Mouse (Mus musculus) right cerebral cortex, postnatal 10 days (tissue): Measurements from ENCODE around the gene Tenm4.

ENCODE experiments used
- DNase-seq, 2 experiments: peaks; one replicate each; pipeline ENCODE4 v3.0.0; 2021; ENCODE audit warnings: low spot score in 2 of 2

Tenm4 gene

DNA sequence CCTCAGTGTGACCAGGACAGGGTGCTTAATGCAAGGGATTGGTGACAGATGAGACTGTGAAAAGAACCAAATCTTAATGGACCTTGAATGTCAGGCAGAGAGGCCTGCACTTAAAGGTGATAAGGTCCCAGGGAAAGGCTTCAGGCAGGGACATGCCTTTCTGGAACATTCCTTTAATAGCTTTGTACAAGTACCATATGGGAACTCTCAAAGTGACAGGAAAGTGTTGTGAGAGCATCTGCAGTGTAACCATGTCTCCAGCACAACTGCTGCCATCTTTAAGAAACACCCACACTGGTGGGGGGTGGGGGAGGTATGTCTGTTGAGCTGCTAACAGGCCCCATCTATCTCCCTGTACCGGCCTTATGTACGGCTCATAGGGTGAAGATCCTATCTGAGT, 506.0 kb downstream of the Tenm4 start:
- peak; percentile 71 to 81 for DNase-seq

DNA sequence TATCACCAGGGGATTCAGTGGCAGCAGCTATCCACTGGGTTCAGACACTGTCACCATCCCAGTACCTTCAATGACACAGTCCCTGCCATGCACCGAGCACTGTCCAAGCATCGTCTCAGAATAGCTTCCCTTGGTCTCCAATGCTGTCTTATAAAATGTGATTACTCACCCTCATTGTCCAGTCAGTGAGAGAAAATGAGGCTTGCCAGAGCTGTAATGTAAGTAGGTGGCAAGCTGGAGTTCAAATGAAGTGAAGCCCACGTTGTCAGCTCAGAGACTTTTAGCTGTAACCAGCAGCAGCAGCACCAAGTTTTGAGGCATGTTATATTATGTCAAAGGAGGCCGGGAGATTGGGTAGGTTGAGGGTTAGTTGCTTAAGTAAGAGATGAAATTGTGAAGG, 507.2 kb downstream of the Tenm4 start:
- DNase-seq = no peak

DNA sequence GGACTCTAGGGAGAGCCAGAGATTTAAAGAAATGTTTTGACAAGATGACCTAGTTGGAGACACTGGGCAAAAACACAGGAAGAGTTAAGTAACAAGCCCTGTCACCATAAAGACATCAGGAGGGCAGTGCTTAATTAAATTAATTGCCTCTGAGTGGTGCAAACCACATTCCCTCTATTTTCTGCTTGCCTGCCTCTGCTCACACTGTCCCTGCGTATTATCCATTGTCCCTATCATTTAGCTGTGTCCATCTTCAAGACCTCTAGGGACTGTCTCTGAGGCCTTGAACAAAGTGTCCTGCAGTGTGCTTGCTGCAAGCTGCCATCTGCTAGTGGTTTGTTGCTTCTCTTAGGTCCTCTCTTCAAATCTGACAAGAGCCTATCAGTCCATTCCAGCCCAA, 508.7 kb downstream of the Tenm4 start:
- no peak for DNase-seq

DNA sequence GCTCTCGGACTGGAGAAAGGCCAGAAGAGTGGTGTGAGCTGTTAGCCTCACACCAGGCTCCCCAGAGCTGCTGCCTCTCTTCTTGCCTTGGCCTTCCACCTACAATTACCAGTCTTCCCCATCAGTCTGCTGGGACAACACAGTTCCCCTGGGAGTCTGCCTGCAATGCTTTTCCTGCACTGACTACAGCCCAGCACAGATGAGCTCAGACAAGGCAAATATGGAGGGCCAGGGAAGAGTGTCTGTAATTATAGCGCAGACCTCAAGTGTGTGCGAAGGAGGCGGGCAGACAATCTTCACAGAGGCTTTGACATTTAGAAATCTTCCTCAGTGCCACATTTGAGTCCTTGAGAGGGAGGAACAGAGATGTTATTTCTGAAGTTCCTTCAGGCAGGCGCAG, 509.4 kb downstream of the Tenm4 start:
- peak in 1 of 2 experiments; percentile 59 for DNase-seq

DNA sequence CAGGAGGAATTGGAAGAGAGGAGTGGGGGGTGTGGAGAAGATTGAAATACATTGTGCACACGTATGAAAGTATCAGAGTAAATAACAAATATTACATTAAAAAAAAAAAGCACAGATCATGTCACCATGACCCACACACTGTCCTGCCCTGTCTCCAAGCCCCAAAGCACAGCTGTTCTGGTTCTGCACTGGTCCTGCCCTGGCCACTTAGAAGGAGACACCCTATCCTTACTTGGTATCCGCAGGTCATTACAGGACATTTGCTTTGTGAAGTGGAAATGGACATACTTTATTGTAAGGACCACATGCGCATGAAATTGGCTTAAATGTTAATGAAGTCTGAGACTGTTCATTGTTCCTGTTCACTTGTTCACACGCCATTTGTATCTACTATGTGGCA, 510.8 kb downstream of the Tenm4 start:
- no peak for DNase-seq

DNA sequence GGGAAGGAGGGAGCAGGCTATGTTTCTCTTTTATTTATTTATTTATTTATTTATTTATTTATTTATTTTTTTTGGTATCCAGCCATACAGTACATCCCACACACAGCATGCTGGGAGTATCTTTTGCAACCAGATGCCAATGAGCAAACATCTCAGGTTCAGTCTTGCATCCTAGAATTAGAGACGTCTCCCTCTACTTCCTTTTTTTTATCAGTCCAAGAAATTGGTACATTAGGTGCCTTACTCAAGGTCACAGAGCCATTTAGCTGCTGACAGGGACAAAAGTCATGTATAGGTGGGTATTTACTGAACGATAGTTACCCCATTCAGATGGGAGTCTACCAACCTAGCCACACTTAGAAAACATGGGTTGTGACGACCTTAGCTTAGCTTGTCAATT, 517.1 kb downstream of the Tenm4 start:
- no peak for DNase-seq

DNA sequence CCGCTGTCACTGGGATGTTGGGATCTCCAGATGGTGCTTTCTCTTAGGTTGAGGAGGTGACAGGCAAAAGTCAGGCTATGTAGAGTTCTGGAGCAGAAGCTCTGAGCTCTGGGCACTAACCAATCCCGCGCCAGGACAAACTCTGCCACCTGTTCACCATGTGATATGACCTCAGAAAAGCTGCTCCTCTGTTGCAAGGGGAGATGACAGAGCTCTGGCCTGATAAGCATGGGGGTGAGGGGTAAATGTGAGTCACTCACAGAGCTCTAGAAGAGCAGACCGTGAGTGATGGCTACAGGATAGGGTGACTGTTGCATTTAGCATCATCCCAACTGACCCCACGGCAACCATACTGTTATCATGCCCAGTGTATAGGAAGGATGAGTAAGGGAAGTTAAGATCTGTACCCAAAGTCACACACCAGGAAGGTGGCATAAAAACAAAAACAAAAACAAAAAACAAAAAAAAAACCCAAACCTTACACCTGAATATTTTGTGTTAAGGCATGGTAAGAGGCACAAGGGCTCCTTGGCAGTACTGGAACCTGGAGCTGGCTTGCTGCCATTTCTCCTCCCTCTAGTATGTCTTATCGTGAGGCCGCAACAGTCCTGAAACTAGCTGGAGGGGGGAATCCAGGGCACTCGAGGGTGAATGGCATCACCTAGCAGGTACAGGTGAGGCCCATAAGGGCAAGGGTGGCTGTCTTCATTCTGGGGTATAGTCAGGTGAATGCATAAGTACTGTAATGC, 530.2 kb downstream of the Tenm4 start:
- no peak for DNase-seq

DNA sequence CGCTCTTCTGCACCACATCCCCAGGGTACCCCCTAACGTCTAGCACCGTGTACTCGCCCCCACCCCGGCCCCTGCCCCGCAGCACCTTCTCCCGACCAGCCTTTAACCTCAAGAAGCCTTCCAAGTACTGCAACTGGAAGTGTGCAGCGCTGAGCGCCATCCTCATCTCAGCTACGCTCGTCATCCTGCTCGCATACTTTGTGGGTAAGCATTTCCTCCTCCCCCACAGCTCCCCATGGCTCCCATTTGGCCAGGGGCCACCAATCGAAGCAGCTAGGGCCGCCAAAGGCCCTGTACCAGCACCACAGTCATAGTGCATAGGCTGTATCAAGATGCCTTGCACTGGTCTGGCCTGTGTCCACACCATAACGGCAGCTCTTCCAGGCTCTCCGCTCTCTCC, 532.9 kb downstream of the Tenm4 start:
- no peak for DNase-seq

DNA sequence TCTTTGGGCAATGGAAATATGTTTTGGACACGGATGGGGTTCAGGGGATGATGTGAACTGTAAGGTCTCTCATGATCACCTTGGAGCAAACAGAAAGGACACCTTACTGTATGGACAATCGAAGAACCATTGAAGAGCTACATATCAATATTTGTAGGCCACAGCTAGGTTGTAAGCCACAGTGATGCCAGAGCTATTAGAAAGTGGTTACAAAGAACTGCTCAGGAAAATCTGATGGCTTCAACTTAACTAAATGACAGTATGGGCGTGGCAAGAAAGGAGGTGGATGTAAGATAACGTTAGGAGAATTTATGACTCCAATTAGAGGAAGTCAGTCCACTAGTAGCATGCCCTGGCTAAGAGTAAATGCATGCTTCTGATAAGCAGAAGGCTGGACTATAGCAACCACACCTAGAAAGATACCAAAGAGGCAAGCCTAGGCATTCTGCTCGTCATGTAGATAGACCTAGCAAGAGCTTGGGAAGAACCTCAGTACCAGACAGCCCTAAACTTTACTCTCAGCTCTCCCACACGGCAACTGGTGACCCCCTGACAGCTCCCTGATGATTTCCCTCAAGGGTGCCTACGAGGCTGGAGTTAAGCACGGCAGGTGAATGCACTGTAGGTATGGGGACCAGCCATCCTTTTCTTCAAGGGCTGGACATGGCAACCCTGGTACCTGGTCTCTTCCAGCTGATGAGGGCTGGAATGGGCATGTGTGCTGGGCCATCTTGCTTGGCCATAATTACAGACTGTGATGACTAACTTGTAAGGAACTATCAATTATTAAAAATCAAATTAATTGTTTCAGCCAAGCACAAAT, 534.5 kb downstream of the Tenm4 start:
- no peak for DNase-seq

DNA sequence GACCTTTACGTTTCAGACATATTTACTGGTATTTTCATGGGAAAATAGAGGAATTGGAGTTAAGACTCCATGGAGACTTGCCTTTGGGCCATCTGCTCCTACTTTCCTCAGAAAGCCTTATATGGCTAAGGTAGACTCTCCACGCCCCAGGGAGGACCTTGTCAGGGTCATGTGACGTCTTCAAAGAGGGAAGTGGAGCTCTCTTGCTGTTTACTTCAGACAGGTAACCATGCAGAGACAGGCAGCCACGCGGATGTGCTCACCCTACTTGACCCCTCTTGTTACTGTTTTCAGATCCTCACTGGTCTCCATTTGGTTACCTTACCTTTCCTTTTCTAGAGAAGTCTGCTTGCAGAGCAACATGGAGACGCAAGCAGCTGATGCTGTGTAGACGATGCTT, 535.5 kb downstream of the Tenm4 start:
- DNase-seq = no peak

DNA sequence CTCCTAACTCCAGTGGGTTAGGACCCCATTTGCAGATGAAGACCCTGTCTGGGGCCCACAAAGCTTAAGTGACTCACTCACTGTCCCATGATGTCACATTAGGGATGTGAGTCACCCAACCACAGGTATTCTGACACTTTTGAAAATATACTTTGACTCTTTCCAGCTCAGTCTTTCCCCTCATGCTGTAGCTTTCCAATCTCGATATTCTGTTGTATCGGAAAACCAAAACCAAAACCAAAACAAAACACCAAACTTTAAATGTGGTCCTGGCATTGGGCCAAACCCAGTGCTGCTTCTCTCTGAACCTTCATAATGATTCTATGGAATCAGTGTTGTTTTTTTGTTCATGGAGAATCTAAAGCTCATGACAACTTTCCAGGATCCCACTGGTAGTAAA, 536.1 kb downstream of the Tenm4 start:
- DNase-seq = no peak

DNA sequence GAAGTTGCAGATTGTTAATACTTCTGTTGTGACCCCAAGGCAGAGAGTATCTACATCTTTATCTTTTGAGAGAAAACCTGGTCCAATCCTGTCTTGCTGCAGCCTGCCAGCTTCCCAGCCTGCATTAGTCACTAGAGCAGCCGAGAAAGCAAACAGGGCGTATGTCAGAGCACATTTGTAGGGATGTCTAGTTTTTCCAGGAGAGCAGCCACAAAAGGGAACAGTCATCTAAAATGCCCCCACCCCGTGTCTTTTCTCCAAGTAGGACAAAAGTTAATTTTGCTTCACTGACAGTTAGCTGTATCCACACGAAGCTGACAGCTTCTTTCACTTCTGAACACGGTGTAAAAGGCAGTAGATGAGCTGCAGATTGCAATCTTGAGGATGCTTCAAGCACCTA, 537.0 kb downstream of the Tenm4 start:
- no peak for DNase-seq

DNA sequence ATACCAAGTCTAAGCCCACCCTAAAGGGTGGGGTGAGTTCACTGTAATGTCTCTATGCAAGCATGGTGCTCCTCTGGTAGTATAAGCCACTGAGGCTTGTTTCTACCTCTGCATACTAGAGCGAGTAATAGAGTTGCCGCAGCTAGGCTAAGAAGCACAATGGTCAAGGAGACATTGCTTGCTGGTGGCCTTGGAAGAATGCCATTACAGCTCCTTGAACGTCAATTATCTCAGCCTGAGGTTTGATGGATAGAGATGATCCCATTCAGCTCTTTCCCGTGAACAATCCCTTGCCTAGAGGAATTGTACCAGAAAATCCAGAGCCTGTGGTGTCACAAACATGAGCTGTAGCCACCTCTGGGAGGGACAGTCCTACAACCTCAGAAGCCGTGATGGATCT, 537.5 kb downstream of the Tenm4 start:
- DNase-seq = no peak

DNA sequence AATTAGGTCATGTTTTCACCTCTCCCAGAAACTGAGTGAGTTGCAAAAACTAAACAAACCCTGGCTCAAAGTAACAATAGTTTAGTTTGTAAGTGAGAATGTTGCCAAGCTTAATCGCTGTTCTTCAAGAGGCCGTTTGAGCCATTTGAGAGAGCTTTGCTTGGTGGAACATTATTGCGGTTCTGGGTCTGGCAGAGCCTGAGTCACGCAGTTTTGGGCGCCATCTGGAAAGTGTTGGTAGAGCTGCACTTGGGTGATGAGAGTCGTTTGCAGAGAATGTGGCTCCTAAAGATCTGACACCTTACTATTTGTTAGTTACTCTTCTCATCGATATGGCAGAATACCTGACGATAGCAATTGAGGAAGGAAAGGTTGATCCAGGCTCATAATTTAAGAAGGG, 537.9 kb downstream of the Tenm4 start:
- DNase-seq = no peak

DNA sequence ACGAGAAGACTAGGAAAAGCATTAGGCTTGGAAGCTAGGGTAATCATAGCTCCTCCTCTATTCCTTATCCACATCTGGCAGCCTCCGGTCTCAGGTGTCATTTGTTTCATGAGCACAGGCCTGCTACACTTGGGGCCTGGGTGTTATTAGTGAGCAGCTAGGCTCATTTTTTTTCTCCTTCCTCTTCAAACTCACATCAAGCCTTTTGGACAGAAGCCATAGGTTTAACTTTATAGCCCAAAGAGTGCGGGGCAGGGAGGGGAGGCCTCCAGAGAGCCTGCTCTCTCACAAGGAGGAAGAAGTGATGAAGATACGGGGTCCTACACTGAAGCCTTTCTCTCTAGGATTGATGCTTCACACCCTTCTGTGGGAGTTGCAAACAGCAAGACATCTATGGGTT, 538.8 kb downstream of the Tenm4 start:
- DNase-seq = no peak

DNA sequence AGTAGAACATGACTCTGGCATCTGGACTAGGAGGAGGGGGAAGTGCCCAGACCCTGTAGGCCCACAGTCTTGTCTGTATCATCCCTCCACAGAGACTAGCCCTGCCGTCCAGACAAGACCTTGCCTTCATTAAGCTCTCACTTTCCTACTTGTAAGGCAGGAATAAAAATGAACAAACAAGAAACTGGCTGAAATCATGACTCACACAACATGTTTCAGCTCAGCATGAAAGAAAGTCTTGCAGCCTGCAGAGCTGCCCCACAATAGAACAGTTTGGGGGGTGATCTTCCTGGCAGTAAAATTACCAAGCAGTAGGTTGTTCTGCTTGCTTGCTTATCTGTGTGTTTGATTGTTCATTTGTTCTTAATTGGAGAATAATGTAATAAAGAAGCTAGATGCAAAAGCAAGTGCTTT, 539.6 kb downstream of the Tenm4 start:
- no peak for DNase-seq

DNA sequence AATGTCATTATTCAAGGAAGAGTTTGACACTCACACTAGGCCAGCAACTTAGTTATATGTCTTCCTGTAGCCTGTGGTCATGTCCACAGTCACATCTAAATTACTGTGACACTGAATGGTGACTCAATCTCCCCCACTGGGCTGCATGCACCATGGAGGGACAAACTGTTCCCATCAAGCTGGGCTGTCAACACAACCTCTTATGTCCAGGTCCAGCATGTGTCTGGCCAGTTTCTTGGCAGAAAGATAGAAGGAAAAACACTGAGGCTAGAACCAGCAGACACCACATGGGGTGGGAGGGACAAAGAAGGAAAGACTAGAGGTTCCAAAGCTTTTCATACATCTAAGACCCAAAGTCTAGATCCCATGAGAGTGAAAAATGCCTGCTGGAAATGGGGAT, 541.8 kb downstream of the Tenm4 start:
- no peak for DNase-seq

DNA sequence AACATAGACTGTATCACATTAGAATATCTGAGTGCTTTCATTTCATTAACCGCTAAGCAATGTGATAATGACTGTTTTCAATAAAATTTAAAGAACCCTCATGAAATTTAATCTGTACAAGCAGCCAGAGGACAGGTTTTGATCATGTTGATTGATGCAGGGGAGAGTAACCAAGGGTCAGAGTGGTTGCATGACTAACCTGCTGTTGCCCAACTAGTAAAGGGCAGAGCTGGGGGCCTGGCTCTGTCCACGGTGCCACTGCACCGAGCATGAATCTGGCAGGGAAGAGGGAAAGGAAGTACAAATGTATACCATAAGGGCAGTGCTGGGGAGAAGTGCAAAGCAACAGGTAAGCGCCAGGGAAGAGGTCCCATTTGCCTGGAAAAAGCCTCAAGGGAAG, 545.9 kb downstream of the Tenm4 start:
- no peak for DNase-seq

DNA sequence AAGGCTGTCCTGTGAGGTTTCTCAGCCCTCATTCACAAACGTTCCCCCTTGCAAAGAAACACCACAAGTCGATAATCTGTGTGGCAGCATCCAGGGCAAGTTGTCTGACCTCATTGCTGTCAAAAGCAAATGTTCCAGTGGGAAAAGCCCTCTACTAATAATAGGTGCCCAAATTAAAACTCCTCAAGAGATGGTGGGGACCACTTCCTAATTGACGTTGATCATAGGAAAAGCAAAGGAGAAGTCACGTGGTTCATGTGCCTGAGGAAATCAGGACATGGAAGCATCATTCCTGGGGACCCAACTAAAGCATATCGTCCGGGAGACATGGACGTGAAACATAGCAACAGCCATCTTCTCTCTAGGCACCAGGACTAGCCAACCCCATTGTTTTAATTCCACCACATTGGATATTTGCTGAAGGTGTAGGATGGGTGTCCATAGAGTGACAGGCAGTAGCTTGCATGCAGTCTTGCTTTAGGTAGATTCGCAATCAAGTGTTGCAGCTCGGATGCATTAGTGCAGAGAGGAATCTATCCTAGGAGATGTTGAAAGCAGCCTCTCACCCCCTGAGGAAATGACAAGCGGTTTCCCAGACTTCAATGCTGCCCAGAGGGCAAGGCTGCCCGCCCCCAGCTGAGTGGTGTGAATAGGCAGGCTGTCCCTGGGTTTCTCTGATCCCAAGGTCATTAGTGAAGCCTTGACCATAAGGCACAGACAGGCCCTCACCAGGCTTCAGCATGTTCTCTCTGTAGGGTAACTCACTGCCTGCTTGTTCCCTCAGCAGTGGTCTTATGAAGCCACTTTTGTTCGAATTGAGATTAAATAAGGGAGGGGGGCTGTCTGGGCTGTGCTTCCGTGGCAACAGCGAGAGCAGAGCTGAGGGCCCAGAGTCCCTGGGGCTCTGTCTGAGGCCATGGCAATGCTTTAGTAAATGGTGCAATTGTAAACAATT, 547.4 kb downstream of the Tenm4 start:
- DNase-seq = peak; percentile 42 to 59

DNA sequence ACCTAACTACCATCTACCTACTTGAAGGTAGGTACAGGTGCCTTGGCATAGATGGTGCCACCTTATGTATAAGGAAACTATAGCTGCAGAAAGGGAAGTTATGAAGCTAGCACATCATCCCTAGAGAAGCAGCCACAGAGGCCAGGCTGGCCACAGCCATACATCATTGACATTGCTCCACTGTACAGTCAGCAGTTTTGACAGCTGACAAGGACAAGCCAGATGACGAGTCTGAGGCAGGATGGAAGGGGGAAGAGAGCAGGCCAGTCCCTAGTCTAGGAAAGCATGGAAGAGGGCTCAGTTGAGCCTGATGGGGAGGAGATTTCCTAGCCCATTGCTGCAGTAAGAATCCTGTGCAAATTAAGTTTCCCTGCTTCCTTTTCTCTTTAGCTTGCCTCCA, 548.9 kb downstream of the Tenm4 start:
- no peak for DNase-seq

DNA sequence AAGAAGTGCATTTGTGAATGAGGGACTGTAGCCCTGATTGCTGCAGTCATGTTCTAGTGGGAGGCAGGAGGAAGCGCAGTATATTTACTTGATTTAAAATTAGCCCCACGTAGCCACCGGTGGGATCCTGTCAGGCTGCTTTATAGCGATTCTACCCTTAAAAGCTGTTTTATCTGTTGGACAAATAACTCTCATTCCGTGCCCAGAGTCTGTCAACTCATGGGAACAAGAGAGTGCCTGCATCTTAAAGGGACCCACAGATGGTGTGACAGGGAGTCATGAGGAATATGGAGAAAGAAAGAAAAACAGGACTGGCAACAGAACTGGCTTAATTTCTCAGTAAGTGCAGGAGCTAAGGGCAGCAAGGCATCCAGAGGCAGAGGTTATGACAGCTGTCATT, 549.4 kb downstream of the Tenm4 start:
- DNase-seq = peak in 1 of 2 experiments; percentile 50

DNA sequence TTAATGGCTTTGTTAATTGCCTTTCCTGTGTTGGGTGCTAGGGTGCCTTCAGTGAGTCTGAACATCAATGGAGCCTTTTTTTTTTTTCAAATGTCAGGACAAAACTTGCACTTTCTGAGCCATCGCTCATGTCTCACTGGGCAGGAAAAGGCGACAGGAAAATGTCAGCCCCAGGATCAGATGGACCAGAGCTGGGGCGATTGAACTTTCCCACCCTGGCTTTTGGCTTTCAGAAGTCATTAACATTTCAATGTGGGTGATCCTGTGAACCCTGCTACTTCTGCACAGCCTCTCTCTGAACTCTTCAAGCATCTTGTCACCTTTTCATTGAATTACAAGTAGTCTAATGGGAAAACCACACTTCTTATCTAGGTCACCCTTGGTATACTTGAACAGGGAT, 551.8 kb downstream of the Tenm4 start:
- no peak for DNase-seq
